Mouse (Mus musculus) heart, postnatal 4 days (tissue): ENCODE measurements around the gene Ptchd3. TPM values are rescaled to one million over a fixed set of nuclear protein-coding genes. Genes with fewer than 3 reads are reported as not detected.

ENCODE experiments used
- DNase-seq: peaks from one replicate; pipeline ENCODE4 v3.0.0; 2021
- total RNA-seq, 2 experiments: library from RNA; stranded (reverse); gene quantifications; 2 replicates each; pipeline ENCODE4 v1.2.3; 2021

The Ptchd3 gene
- under 1 TPM; 0.18 to 0.60 TPM for total RNA-seq

DNA sequence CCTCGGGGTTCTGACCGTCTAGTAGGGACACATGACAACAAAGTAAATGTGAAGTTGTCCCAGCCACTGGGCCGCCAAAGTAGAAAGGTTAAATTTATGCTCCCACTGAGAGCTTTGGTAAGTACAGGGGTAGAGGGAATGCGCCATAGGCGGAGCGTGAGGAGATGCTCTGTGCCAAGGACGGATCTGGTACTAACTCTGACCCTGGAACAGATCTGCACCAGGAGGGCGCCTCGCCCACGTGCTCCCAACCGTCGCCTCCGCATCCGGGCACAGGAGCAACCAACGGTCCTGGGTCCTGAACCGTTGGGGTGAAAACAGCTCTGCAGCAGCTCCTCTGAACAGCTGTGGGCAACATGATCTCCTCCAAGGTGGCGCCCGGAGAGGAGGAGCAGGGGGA lies at the start of gene Ptchd3:
Ptchd3 (plus strand) TSS at position 301 of the 400 bp plus-strand sequence.
- DNase-seq = no peak

DNA sequence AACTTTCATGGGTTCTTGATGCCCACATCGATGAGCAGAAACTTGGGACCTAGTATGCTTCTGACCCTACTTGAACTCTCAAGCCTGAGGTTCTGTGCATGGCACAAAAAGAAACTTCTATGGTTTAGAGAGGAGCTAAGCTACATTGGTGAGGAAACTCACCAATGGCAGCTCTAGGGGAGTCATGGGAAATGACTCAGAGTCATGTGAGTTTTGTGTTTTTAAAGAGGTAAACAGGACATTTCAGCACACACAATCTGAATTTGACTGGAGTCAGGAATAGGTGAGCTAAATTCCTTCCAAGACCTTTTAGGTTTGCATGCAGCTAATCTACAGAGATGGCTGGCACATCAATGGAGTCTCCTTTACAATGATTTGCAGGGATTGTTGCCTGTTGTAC lies 48.2 kb upstream of the Ptchd3 start:
- no peak for DNase-seq

DNA sequence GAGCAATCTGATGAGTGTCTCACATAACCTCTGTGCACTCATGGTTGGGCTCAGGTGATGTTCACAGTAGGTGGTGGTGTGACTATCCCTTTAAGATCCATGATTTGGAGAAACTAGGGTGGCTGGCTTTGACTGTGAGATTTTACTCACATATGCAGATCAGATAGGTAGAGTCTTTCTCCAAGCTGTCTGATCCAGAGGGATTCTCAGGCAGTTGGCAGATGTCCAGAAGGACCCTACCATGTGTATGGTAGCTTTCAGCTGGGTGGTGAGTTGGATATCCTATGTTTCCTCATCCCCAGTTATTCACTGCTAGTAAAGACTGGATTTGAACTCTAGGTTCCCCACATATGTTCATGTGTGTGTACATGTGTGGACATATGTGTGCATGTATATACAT lies 42.6 kb upstream of the Ptchd3 start:
- DNase-seq = no peak

DNA sequence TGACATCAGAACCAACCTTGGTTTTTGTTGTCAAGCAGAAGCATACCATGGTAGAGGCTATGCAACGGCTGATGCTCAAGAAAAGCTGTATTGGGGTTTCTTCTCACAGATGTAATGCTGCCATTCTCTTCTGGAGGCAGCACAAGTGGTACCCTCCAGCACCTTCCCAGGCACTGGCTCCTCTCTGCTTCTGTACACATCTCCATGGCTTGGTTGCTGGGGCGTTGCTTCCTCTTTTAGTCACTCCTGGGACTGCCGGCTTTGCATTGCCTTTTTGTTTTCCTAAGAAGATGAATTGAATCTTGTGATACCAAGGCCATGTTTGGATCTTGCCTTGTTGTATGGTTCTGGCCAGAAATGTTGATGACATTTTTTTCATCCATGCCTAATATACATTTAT lies 40.5 kb upstream of the Ptchd3 start:
- DNase-seq = no peak

DNA sequence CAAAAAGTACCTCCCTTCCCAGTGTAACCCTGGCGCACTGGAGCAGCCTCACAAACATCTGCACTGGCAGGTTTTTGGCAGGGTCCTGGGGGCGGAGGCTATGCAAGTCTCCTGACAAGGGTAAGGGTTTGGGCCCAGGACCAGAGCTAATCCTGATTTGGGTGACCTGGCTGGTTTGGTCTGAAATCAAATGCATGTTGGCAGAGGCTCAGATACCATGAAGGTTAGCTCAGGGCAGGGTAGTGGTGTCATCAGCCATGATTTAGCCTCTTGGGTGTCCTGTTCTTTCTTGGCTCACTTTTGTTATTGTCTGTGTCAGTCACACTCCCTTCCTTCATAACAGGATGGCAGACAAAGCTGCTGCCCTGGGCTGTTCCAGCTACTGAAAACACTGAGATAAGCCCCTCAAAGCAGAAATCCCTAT lies 39.4 kb upstream of the Ptchd3 start:
- DNase-seq = peak; percentile 75

DNA sequence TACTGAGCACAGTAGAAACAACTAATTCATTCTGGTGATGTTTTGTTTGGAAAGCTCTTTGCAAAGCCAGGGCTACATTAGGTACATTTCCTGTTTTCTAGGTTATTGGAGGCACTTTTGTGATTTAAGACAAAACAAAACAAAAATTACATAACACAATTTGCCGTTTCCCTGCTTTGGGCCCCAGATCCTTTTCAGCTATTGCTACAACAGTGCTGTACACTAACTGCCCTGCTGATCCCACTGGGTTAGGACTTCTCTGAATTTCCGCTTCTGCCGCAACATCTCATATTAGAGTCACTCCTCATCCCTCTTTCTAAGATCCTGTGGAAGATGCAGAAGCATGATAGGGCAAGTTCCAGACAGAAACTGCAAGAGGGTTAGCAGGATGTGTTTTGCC lies 38.6 kb upstream of the Ptchd3 start:
- DNase-seq = no peak

DNA sequence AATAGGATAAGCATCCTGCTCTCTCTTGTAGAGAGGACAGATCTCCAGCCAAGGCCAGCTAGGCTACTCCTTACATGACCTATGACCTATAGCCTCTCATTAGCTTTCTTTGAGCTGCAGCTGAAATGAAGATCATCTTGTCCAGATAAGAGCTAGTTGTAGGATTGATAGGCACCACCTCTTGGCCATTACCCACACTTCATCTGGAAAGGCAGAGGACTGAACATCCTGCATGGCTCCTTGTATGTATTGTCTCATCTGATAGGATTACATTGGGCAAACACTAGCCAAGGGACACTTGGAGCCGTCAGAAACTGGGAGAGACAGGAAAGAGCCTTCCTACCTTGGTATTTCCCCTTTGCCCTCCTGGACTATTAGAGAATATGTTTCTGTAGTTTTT lies 38.1 kb upstream of the Ptchd3 start:
- no peak for DNase-seq

DNA sequence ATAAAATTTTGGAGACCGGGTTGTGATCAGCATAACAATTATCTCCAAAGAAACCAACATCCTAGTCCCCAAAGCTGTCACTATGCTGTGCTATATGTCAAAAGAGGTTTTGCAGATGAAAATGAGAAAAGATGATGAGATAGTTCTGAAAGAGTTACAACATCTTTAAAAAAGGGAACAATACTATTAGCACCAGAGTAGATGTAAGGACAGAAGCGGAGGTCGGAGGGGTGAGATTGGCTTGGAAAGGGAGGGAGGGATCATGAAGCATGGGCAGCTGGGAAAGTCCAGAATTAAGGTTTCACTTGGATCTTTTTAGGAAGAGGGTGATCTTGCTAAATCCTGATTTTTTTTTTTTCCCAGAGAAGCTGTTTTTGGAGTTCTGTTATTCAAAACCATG lies 36.5 kb upstream of the Ptchd3 start:
- no peak for DNase-seq

DNA sequence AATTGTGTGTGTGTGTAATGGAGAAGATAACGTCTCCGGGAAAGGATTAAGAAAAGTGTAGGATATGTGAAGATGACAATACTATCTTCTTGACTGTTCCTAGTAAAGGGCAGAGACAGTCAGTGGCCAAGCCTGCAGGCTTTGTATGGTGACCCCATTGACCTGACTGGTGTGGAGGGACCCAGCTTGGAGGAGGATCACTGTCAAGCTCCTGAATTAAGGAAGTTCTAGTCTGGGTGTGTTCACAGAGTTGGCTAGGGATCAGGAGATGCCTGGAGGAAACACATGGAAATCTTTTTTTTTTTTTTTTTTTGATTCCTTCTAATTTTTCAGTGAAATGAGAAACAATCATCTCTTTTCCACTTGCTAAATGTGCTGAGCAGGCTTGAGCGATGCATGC lies 35.9 kb upstream of the Ptchd3 start:
- no peak for DNase-seq

DNA sequence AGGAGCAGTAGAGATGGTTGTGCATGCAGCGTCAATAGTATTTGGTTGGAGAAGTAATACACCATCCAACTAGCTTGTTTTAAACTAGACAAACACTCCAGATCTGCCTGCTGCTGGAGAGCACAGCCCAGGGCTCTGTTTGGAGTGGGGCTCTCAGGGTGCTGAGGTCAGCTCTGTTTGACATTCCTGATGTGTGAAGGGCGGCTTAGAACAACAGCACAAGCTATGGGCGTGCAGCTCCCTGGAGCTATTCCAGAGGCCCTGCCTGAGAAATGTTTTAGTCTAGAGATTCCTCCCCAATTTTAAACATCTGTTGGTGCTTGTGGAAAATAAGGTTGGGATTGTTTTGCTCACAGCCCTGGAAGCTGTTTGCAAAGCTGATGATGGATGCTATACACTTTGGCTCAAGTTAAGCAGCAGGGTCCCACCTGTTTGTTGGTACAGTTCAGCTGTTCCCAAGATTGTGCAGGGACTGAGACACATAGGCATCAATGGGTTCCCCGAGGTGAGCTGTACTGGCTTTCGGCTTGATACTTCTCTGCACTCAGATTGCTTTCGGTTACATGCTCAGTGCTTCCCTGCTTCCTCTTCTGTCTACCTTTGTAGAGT lies 35.4 kb upstream of the Ptchd3 start:
- peak; percentile 59 for DNase-seq

DNA sequence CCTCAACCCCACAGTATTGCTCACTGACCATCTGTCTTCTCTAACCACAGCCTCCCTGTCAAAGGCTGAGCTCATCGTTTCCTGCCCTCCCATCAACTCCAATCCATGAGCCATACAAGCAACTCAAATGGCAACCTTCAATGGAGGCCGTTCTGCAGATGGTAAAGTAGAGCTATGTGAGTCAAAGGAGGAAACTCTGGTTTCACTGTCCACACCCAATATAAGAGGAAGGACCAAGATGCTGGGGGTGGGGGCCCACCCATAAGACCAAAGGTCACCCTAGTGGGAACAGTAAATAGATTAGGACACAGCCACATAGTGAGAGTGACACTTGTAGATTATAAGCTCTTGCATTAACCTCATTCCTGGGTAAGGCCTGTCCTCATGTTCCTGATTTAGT lies 34.1 kb upstream of the Ptchd3 start:
- DNase-seq = no peak

DNA sequence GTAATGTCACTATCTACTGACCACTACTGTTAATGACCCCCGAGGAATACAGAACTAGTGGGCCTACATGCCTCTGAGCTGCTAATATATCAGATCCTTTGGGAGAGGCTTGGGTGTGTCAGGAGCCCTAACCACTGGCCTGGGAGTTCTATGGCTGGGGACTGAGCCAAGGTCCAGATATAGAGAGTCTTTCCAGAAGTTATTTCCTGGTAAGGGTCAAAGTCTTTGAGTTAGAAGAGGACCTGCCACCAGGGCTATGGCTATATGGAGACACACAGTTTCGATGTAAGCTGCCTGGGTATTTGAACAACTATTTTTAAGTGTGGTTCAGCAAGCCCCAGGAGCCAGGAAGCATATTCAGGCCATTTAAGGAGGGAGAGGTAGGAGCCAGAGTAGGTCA lies 31.5 kb upstream of the Ptchd3 start:
- no peak for DNase-seq

DNA sequence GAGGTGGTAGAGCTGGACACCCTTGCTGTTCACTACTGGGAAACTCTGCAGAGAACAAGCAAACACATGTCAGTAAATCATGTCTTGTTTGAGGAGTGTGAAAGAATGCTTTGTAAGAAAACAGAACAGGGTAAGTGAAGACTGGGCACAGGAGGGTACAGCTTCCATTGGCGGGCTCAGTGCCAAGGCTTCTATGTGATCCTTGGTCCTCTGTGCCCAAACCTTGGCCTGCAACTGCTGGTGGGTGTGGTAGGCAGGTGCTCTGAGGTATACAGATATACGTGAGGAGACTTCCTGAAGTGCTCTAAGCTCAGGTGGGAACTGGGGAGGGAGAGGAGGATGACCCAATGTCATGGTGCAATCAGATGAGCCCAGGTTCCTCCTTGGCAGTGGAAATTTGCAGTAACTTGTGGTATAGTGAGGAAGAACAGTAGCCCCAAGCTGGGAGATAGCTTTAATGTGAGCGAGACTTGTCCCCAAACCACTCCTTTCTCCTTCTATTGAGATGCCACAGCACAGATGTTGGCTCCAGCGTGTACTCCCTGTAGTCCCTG lies 30.2 kb upstream of the Ptchd3 start:
- no peak for DNase-seq

DNA sequence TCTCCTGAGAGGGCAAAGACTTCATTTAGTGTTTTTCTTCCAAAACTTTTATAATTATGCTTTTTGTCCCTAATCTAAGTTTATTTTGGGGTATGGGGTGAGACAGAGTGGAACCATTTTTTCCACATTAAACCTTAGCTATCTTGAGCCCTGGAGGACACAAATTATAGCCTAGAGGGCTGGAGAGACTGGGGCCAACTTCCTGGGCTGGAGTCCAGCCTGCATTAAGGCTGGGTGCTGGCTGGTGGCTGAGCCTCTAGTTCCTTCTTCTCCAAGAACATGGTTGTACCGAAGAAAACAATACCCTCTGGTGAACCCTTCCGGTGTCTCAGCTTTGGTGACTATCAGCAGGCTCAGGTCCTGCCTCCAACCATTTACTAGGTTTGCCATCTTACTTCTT lies 27.3 kb upstream of the Ptchd3 start:
- DNase-seq = no peak

DNA sequence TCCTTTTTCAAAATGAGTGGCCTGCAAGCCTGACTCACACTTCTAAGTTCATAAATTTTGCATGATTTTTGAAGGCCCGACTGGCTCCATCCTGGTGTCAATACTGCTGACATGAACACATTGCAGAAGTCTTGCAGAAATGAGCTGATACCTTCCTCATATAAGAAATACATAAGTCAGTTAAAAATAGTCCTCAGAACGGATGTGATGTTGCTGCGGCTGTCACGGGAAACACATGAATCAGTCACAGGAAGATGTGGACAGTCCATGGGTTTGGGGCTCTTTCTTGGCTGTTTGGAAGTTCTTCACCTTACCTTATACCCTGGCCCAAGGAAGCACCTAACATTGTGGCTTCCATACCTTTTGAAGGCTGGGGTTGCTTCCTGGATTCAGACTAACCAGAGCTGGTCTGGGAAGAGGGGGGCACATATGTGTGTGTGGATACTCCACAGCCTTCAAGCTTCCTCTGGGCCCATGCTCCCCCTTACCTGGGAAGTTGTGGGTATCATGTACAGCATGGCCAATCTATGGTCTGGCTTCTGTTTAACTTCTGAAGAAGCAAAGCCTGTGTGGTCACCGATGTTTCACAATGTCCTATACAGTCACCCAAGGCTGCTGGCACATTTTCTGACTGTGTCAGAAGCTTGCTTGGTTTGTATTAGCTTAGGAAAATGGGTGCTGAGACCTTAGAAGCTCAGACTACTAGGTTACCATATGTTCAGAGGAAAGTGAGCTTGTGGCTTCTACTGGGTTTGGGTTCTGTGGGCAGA lies 25.6 kb upstream of the Ptchd3 start:
- DNase-seq = no peak

DNA sequence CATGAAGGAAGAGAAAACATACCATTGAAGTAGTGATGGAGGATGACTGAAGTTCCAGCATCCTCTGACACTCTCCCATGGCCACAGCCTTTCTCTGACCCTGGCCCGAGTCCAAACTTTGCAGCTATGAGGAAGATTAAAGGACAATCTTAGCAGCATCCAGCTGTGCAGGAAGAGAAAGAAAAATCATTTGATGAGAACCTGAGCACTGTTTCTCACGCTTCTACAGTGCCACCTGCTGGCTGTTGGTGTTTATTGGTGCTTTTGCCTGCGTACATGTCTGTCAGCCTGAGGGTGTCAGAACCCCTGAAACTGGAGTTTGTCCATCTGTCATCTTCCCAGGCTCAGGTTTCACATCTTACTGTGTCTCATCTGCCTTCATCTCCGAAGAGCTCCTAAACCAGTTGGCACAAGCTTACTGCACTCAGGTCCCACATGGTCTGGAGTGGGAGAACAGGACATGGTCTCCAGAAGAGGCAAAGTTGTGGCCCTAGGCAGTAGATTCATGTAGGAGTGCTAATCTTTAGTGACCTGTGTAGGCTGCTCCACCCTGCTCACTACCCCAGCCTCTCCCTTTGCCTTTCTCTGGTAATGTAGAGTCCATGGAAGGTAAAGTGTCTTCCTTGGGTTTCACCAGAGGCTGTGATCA lies 21.7 kb upstream of the Ptchd3 start:
- DNase-seq = peak; percentile 91

DNA sequence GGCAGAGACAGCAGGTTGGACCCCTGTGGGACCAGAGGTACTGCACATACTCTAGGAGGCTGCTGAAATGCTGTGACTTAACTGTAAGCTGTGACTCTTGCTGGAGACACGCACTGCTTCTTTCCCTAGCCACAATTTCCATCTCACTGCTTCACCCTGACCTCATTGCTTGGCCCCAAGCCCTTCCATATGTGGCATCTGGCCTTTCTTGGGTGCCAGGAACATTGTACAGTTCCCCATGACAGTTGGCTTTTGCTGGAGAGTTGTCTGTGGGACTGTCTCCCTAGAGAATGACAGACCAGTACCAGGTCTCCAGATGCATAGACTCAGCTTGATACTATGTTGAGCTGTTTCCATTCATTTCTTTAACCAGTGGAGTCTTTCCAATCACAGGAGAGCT lies 21.2 kb upstream of the Ptchd3 start:
- DNase-seq = peak; percentile 50

DNA sequence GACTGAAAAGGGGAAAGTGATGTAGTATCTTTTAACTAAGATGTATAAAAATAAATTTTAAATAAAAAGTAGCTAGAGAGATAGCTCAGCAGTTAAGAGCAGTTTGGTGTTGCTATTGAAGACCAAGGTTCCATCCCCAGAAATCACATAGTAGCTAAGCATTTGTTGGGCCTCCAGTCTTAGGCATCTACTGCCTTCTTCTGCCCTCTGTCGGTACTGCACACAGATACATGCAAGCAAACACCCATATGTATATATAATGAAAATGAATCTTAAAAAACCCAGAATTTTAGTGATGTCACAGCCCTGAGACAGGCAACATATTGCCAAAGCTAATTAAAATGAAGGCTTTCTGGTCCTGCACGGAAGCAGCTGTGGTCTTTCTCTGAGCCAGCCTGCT lies 15.9 kb downstream of the Ptchd3 start:
- no peak for DNase-seq

DNA sequence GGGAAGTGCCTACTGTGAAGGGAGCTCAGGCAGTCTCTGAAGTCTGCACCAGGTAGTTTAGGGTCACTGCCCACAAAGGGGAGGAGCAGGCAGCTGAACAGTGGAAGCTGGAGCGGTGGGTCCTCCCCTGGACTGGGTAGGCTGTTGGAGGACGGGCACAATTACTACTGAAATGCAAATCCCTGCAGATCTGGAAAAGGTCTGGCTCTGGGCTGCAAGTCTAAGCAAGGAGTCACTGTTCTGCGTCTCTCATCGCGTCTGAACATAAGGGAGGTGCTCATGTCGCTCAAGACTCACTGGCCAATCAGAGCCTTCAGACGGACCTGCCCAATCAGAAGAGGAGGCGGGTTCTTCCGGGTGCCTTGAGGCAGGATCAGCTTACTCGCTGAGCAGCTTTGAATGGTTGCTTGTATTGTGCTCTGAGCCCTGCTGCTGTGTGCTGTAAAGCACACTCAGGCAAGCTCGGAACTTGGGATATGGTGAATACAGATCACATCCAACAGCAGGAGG lies 17.8 kb downstream of the Ptchd3 start:
- peak; percentile 75 for DNase-seq
